ENCODE assay signal across 8 mouse cellular contexts in the genomic region with DNA sequence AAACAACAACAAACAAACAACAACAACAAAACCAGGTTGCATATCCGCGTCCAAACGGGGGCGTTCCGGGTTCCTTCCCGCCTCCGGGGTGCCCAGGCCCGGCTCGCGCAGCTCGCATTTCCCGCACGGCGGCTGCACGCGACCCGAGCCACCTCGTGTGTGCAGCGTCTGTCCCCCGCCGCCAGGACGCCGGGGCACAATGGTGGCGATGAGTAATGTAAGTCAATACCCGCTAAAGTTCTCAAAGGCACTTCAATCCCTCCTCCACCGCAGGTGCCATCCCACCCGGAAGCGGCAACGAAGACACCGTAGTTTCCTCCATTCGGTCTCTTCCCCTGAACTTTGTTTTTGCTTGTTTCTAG. TPM values are rescaled to one million over a fixed set of nuclear protein-coding genes. Genes with fewer than 3 reads are reported as not detected.
DNase-seq lines count a peak whose midpoint lies in the region; ATAC-seq and TF ChIP-seq lines count a peak whose summit lies in the region.

No protein-coding gene starts in this region.

- in situ Hi-C loops in ES-E14 (cut with MboI; ENCODE audit: low sequenced_read_pairs in 2 of 2, unreplicated experiment in 2 of 2), result no loop called here

- peaks cover 23% of the 10 kb centered on the region for H3K4me1 ChIP-seq in heart, embryonic 15.5 days (replicated peaks)
- H3K4me1 ChIP-seq in ES-E14 (ENCODE audit: control insufficient read depth in 2 of 2, insufficient read depth in 2 of 2, low read length in 2 of 2, poor library complexity in 1 of 2), result peaks cover 0 to 8% of the 10 kb centered on the region in 2 experiments; a peak in 1 of 4 replicates
- H3K4me1 ChIP-seq in small intestine, adult 2 months (ENCODE audit: control insufficient read depth, insufficient read depth, insufficient read length, low read length), result peaks cover 3% of the 10 kb centered on the region; the same call in 1 of the 2 replicates

- H3K4me2 ChIP-seq in heart, embryonic 15.5 days, result peak overlapping the region; percentile 78

- intact Hi-C loops in heart, postnatal 10 days (cut with DNase I), result no loop called here

- TF ChIP-seq CTCF in small intestine, adult 2 months (IDR thresholded peaks at IDR 0.05; ENCODE audit: extremely low read depth, insufficient read length, insufficient replicate concordance, low read depth, low read length), result no peak

- WGBS in heart, embryonic 15.5 days, result 1% methylated on average over 31 of the region's 31 CpGs
- under 1% methylated on average over 31 of the region's 31 CpGs for WGBS in small intestine, adult 2 months

- no peaks in the 10 kb centered on the region for H3K9me3 ChIP-seq in heart, embryonic 15.5 days (replicated peaks)
- H3K9me3 ChIP-seq in ES-E14 (ENCODE audit: control insufficient read depth, insufficient read depth, low read depth, low read length), result no peaks in the 10 kb centered on the region

- no peaks in the 10 kb centered on the region for H3K36me3 ChIP-seq in heart, embryonic 15.5 days
- H3K36me3 ChIP-seq in ES-E14 (ENCODE audit: control insufficient read depth, insufficient read depth, low read length, poor library complexity, severe bottlenecking), result no peaks in the 10 kb centered on the region
- no peaks in the 10 kb centered on the region; the same call in 1 of the 2 replicates for H3K36me3 ChIP-seq in small intestine, adult 2 months (ENCODE audit: control insufficient read depth, insufficient read depth, low read length)

- no peaks in the 10 kb centered on the region for H3K27me3 ChIP-seq in heart, embryonic 15.5 days
- no peaks in the 10 kb centered on the region for H3K27me3 ChIP-seq in small intestine, adult 2 months (ENCODE audit: control insufficient read depth, insufficient read depth, low read length)

- H3K9ac ChIP-seq in heart, embryonic 15.5 days, result peak overlapping the region; percentile 89
- peak overlapping the region; percentile 94 for H3K9ac ChIP-seq in ES-E14 (ENCODE audit: insufficient read depth, low read depth, low read length, poor library complexity, severe bottlenecking)

- peak overlapping the region; percentile 100 for H3K27ac ChIP-seq in heart, embryonic 15.5 days
- H3K27ac ChIP-seq in ES-E14 (ENCODE audit: insufficient read depth, low read depth, low read length, poor library complexity, severe bottlenecking), result peak overlapping the region; percentile 82
- H3K27ac ChIP-seq in small intestine, adult 2 months (ENCODE audit: insufficient read depth, low read depth, low read length), result peak overlapping the region; percentile 98

- DNase-seq in heart, postnatal 10 days, result no peak
- DNase-seq in ES-E14 (ENCODE audit: low read depth, low spot score) (no peak), liver (peak; percentile 69)
- no peak for DNase-seq in urinary bladder, postnatal 4 days (ENCODE audit: low spot score in 2 of 2)
- no peak for DNase-seq in cerebellum, adult 9-11 months

- peak overlapping the region; percentile 97 for H3K4me3 ChIP-seq in heart, embryonic 15.5 days
- H3K4me3 ChIP-seq in ES-E14 (ENCODE audit: insufficient read depth in 1 of 2, low read depth in 1 of 2, low read length in 2 of 2, poor library complexity in 1 of 2, severe bottlenecking in 1 of 2), result peak overlapping the region; percentile 94
- peak overlapping the region; percentile 79 for H3K4me3 ChIP-seq in small intestine, adult 2 months (ENCODE audit: low read depth, low read length)

- ATAC-seq in heart, embryonic 15.5 days (replicated peaks; ENCODE audit: insufficient number of reproducible peaks, insufficient read depth, low FRiP score, low read depth), result peak; percentile 53
- ATAC-seq in erythroid progenitor cell, adult 5-6 weeks (replicated peaks; ENCODE audit: low FRiP score, poor library complexity, severe bottlenecking), result peak; percentile 56

- TF ChIP-seq POLR2A in small intestine, adult 2 months (IDR thresholded peaks at IDR 0.05; ENCODE audit: low read depth, low read length), result no peak

TF ChIP-seq in ES-E14, 5 proteins besides CTCF, POLR2A, EP300 and RAD21:
- TF ChIP-seq HCFC1 (IDR thresholded peaks at IDR 0.05; ENCODE audit: borderline replicate concordance, insufficient read depth, low read length), result no peak
TF ChIP-seq in ES-E14: peak in this region for 0.

RNA-seq across cellular contexts. Expression of gene Scaf8, which starts 0.4 kb away (rescaled TPM):
- polyA plus RNA-seq in heart, embryonic 15.5 days (2015; fragmentation: Nextera tagmentation; extraction: Ambion mirVana), result 13.4 and 15.5 TPM in 2 replicates
- 10 to 100 TPM; 45.2 to 45.8 TPM for total RNA-seq in heart, postnatal 10 days (2021)
- 51.3 and 57.1 TPM in 2 replicates for total RNA-seq in ES-E14 (2012; rRNA removed)
- 41.9 and 44.7 TPM in 2 replicates for total RNA-seq in erythroid progenitor cell, adult 5-6 weeks (2015; ENCODE audit: low replicate concordance)
- 40.9 and 62.9 TPM in 2 replicates for total RNA-seq in erythroid progenitor cell, adult 5-6 weeks (2017; ENCODE audit: low replicate concordance)
- polyA plus RNA-seq in small intestine, adult 2 months (2012; rRNA removed), result 6.8 and 12.6 TPM in 2 replicates
